8 mouse cellular contexts compared by ENCODE assay signal in the genomic region with DNA sequence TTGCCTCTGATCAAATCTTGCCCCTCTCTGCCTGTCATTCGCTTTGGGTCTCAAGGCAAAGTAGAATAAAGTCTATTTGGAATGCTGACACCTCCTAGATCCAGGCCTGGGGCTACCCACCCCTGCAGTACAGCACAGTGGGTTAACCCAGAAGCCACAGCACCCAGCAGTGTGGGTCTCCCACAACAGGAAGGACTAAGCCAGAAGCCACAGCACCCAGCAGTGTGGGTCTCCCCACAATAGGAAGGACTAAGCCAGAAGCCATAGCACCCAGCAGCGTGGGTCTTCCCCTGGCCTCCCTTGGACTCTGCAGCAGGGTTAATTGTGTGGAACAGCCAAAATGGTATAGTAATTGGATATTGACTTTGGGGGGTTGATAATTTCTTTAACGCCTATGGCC.
DNase-seq lines count a peak whose midpoint lies in the region; ATAC-seq and TF ChIP-seq lines count a peak whose summit lies in the region.
"Had no signal": no experiment of that assay in that cellular context is flagged by ENCODE, and none has a peak within 500 bp of the region (broad histone marks: within the 10 kb centered on the region; RNA-seq: fewer than 3 reads in every experiment).

No protein-coding gene starts in this region.

- WGBS in kidney, adult 2 months = 38% methylated on average over 3 of the region's 3 CpGs
- 76% methylated on average over 3 of the region's 3 CpGs for WGBS in limb, embryonic 13.5 days
- WGBS in neural tube, embryonic 14.5 days = 57% methylated on average over 3 of the region's 3 CpGs

- TF ChIP-seq POLR2A in kidney, adult 2 months (IDR thresholded peaks at IDR 0.05; ENCODE audit: low read depth, low read length) = no peak

- H3K36me3 ChIP-seq in kidney, adult 2 months (ENCODE audit: control insufficient read depth, insufficient read depth, low read length) = no peaks in the 10 kb centered on the region
- no peaks in the 10 kb centered on the region for H3K36me3 ChIP-seq in limb, embryonic 13.5 days
- H3K36me3 ChIP-seq in neural tube, embryonic 14.5 days (ENCODE audit: control insufficient read depth, insufficient read depth, low read length) = no peaks in the 10 kb centered on the region
- H3K36me3 ChIP-seq: stomach, embryonic 15.5 days had no signal

- no peak overlapping the region for H3K9ac ChIP-seq in limb, embryonic 13.5 days
- no peak overlapping the region for H3K9ac ChIP-seq in neural tube, embryonic 14.5 days (replicated peaks; ENCODE audit: low read depth, low read length)

- 0 out of 2 replicates have a peak, but pooled peaks cover 3% of the 10 kb centered on the region for H3K9me3 ChIP-seq in limb, embryonic 13.5 days
- no peaks in the 10 kb centered on the region for H3K9me3 ChIP-seq in neural tube, embryonic 14.5 days (ENCODE audit: control insufficient read depth, low read length)
- H3K9me3 ChIP-seq: stomach, embryonic 15.5 days had no signal

- peak; percentile 28 to 32; a peak in 1 of 4 replicates for ATAC-seq in hematopoietic stem cell, adult 5-6 weeks (replicated peaks in 1 of 2; ENCODE audit: insufficient read depth in 1 of 2, low FRiP score in 2 of 2, low TSS enrichment in 1 of 2, low read depth in 1 of 2, poor library complexity in 2 of 2, severe bottlenecking in 2 of 2)
- no peak for ATAC-seq in limb, embryonic 13.5 days (ENCODE audit: low FRiP score, low read depth)
- ATAC-seq in neural tube, embryonic 14.5 days (ENCODE audit: low read depth) = peak; percentile 26; the same call in 1 of the 2 replicates

- H3K4me3 ChIP-seq in kidney, adult 2 months (ENCODE audit: insufficient read depth, low read depth, low read length) = no peak overlapping the region
- no peak overlapping the region for H3K4me3 ChIP-seq in limb, embryonic 13.5 days
- no peak overlapping the region for H3K4me3 ChIP-seq in neural tube, embryonic 14.5 days (ENCODE audit: low read depth, low read length)

- H3K27me3 ChIP-seq in kidney, adult 2 months (replicated peaks; ENCODE audit: control insufficient read depth, insufficient read depth, low read length) = no peaks in the 10 kb centered on the region
- no peaks in the 10 kb centered on the region for H3K27me3 ChIP-seq in limb, embryonic 13.5 days
- no peaks in the 10 kb centered on the region for H3K27me3 ChIP-seq in neural tube, embryonic 14.5 days (ENCODE audit: control insufficient read depth, insufficient read depth, low read length)
- H3K27me3 ChIP-seq: stomach, embryonic 15.5 days had no signal

- peak overlapping the region; percentile 39 for H3K27ac ChIP-seq in kidney, adult 2 months (ENCODE audit: insufficient read depth, low read depth, low read length)
- no peak overlapping the region for H3K27ac ChIP-seq in limb, embryonic 13.5 days
- H3K27ac ChIP-seq in neural tube, embryonic 14.5 days (ENCODE audit: low read depth, low read length) = no peak overlapping the region
- H3K27ac ChIP-seq: stomach, embryonic 15.5 days had no signal

- TF ChIP-seq CTCF in kidney, adult 2 months (conservative IDR thresholded peaks at IDR 0.05; ENCODE audit: insufficient read depth, insufficient read length, low read depth, low read length) = no peak

- H3K4me2 ChIP-seq in limb, embryonic 13.5 days (replicated peaks) = peak overlapping the region; percentile 68
- H3K4me2 ChIP-seq in neural tube, embryonic 14.5 days (ENCODE audit: low read depth, low read length) = no peak overlapping the region

- H3K4me1 ChIP-seq in kidney, adult 2 months (ENCODE audit: control insufficient read depth, insufficient read depth, low read length) = peaks cover 21% of the 10 kb centered on the region
- H3K4me1 ChIP-seq in limb, embryonic 13.5 days = peaks cover 48% of the 10 kb centered on the region
- H3K4me1 ChIP-seq in neural tube, embryonic 14.5 days (ENCODE audit: control insufficient read depth, insufficient read depth, low read length) = peaks cover 21% of the 10 kb centered on the region

- no peak for DNase-seq in kidney, adult 2 months
- DNase-seq in kidney, adult 9 months = no peak
- DNase-seq in gastrocnemius, adult 18-20 months (ENCODE audit: low spot score) = no peak
- DNase-seq in left cerebral cortex, postnatal 14 days (ENCODE audit: low spot score in 2 of 2) = no peak

- intact Hi-C loops in left cerebral cortex, postnatal 14 days (cut with DNase I) = no loop called here
